Mouse (Mus musculus): ENCODE results near the gene Odc1. TPM values are rescaled to one million over a fixed set of nuclear protein-coding genes. Genes with fewer than 3 reads are reported as not detected.

The Odc1 gene
- total RNA-seq (2017) = 385 and 563 TPM in 2 replicates

DNA sequence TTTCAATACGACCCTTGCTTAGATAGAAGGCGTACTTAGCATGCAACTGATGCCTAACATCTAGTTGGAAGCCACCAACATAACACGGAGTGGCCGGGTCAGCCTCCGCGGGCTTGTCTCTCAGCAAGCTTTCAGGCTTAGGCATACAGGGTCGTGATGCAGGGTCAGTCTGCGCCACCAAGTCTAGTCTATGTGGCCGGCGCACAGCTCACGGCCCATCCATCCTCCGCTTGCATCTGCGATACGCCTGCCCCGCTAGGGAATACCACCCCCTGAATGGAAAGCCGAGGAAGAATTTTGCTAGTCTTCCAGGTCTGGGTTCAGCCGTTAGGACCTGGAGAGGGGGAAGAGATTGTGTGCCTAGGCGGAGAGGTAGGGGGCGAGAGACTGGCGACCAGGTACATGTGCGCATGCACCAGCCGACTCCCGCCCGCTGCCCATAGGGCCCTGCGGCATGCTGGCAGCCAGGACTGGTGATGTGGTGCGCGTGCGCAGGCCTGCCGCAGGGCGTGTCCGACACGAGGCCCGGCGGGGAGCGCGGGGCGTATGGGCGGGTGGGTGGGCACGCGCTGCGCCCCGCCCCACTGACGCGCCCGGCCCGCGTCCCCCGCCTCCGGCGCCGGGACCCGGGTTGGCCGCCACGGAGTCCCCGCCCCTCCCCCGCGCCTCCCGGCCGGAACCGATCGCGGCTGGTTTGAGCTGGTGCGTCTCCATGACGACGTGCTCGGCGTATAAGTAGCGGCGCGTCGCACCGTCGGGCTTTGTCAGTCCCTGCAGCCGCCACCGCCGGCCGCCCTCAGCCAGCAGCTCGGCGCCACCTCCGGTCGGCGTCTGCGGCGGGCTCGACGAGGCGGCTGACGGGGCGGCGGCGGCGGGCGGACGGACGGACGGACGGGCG, at the start of gene Odc1:
Gene Odc1, plus strand, starts transcription at position 586 of the 898 bp plus-strand sequence.
- peak; percentile 84 to 85 for ATAC-seq (replicated peaks in 1 of 2; ENCODE audit: insufficient read depth in 1 of 2, low FRiP score in 2 of 2, low TSS enrichment in 1 of 2, low read depth in 1 of 2, poor library complexity in 2 of 2, severe bottlenecking in 2 of 2)

GRCm38 (mm10) chr12:17494809-17495208, 49.8 kb upstream of the Odc1 start:
- peak; percentile 80 to 89 for ATAC-seq (replicated peaks in 1 of 2; ENCODE audit: insufficient read depth in 1 of 2, low FRiP score in 2 of 2, low TSS enrichment in 1 of 2, low read depth in 1 of 2, poor library complexity in 2 of 2, severe bottlenecking in 2 of 2)

- ATAC-seq (replicated peaks in 1 of 2; ENCODE audit: insufficient read depth in 1 of 2, low FRiP score in 2 of 2, low TSS enrichment in 1 of 2, low read depth in 1 of 2, poor library complexity in 2 of 2, severe bottlenecking in 2 of 2) = peak in 1 of 2 experiments; percentile 54; a peak in 2 of 4 replicates
Observed at GRCm38 (mm10) chr12:17495858-17496451, 48.6 kb upstream of the Odc1 start.

DNA sequence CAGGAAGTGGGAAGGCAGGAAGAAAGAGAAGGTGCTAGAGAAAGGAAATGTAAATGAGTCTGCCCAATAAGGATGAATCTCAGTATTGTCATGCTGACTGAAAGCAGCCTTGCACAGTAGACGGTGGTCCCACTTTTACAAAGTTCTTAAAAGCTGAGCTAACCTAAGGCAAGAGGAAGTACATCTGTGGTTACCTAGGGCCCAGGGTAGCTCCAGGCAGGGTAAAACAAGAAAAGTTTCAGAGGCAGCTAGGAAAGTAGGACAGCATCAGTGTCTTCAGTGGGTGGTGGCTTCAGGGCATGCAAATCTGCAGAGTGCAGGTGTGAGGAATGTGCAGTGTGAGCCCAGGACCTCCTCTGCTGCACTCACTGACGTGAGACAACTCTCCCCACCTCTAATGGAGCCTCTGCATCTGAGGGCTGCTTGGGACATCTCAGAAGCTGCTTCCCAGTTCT, 38.9 kb upstream of the Odc1 start:
- ATAC-seq (replicated peaks in 1 of 2; ENCODE audit: insufficient read depth in 1 of 2, low FRiP score in 2 of 2, low TSS enrichment in 1 of 2, low read depth in 1 of 2, poor library complexity in 2 of 2, severe bottlenecking in 2 of 2) = peak; percentile 33 to 63; a peak in 2 of 4 replicates

GRCm38 (mm10) chr12:17506117-17506993, 38.2 kb upstream of the Odc1 start:
- ATAC-seq (replicated peaks in 1 of 2; ENCODE audit: insufficient read depth in 1 of 2, low FRiP score in 2 of 2, low TSS enrichment in 1 of 2, low read depth in 1 of 2, poor library complexity in 2 of 2, severe bottlenecking in 2 of 2) = peak; percentile 22 to 32; a peak in 3 of 4 replicates

DNA sequence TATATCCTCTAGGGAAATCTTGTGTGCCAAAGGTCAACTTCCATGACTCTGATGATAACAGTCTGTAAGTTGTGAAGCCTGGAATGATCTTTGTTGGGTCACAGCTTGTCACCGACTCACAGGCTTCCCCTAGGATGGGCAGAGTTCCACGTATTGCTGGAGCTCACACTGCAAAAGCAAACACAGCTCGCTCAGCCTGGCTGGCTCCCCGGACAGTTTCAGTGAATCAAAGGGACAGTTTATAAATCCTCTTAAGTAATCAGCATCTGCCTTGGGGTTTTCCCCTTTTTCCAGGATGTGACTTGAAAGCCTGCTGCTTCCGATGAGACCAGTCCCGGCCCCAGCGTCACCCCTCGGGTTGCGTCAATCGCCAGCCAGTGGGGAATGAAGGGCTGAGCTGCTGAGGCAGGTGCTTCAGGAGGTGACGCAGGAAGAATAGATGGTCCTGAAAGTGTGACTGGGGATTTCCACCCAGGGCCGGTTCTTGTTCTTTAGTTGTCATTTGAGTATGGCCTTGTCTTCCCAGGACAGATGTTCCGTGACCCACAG, 37.5 kb upstream of the Odc1 start:
- ATAC-seq (replicated peaks in 1 of 2; ENCODE audit: insufficient read depth in 1 of 2, low FRiP score in 2 of 2, low TSS enrichment in 1 of 2, low read depth in 1 of 2, poor library complexity in 2 of 2, severe bottlenecking in 2 of 2) = peak; percentile 71 to 85

GRCm38 (mm10) chr12:17509310-17509709, 35.3 kb upstream of the Odc1 start:
- ATAC-seq (replicated peaks in 1 of 2; ENCODE audit: insufficient read depth in 1 of 2, low FRiP score in 2 of 2, low TSS enrichment in 1 of 2, low read depth in 1 of 2, poor library complexity in 2 of 2, severe bottlenecking in 2 of 2) = no peak

GRCm38 (mm10) chr12:17510158-17510557, 34.4 kb upstream of the Odc1 start:
- peak in 1 of 2 experiments; percentile 18; a peak in 1 of 4 replicates for ATAC-seq (replicated peaks in 1 of 2; ENCODE audit: insufficient read depth in 1 of 2, low FRiP score in 2 of 2, low TSS enrichment in 1 of 2, low read depth in 1 of 2, poor library complexity in 2 of 2, severe bottlenecking in 2 of 2)

GRCm38 (mm10) chr12:17511019-17511418, 33.6 kb upstream of the Odc1 start:
- ATAC-seq (replicated peaks in 1 of 2; ENCODE audit: insufficient read depth in 1 of 2, low FRiP score in 2 of 2, low TSS enrichment in 1 of 2, low read depth in 1 of 2, poor library complexity in 2 of 2, severe bottlenecking in 2 of 2) = no peak

- no peak for ATAC-seq (replicated peaks in 1 of 2; ENCODE audit: insufficient read depth in 1 of 2, low FRiP score in 2 of 2, low TSS enrichment in 1 of 2, low read depth in 1 of 2, poor library complexity in 2 of 2, severe bottlenecking in 2 of 2)
Observed at GRCm38 (mm10) chr12:17529180-17529579, 15.4 kb upstream of the Odc1 start.

- ATAC-seq (replicated peaks in 1 of 2; ENCODE audit: insufficient read depth in 1 of 2, low FRiP score in 2 of 2, low TSS enrichment in 1 of 2, low read depth in 1 of 2, poor library complexity in 2 of 2, severe bottlenecking in 2 of 2) = peak; percentile 35 to 39; a peak in 3 of 4 replicates
Observed at GRCm38 (mm10) chr12:17529726-17530125, 14.9 kb upstream of the Odc1 start.

- ATAC-seq (replicated peaks in 1 of 2; ENCODE audit: insufficient read depth in 1 of 2, low FRiP score in 2 of 2, low TSS enrichment in 1 of 2, low read depth in 1 of 2, poor library complexity in 2 of 2, severe bottlenecking in 2 of 2) = peak in 1 of 2 experiments; percentile 46; a peak in 2 of 4 replicates
Observed at GRCm38 (mm10) chr12:17530825-17531224, 13.8 kb upstream of the Odc1 start.

DNA sequence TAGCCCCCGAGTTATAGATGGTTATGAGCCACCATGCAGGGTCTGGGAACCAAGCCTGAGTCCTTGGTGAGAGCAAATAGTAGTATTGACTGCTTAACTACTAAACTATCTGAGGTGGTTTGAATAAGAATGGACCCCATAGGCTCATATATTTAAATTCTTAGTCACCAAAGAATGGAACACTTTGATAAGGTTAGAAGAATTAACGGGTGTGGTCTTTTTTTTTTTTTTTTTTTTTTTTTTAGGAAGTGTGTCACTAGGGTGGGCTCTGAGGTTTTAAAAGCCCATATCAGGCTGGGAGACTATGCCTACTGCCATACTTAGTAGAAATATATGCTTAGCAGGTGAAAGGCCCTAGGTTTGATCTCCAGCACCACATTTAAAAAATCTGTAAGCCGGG, 8.4 kb upstream of the Odc1 start:
- ATAC-seq (replicated peaks in 1 of 2; ENCODE audit: insufficient read depth in 1 of 2, low FRiP score in 2 of 2, low TSS enrichment in 1 of 2, low read depth in 1 of 2, poor library complexity in 2 of 2, severe bottlenecking in 2 of 2) = no peak

DNA sequence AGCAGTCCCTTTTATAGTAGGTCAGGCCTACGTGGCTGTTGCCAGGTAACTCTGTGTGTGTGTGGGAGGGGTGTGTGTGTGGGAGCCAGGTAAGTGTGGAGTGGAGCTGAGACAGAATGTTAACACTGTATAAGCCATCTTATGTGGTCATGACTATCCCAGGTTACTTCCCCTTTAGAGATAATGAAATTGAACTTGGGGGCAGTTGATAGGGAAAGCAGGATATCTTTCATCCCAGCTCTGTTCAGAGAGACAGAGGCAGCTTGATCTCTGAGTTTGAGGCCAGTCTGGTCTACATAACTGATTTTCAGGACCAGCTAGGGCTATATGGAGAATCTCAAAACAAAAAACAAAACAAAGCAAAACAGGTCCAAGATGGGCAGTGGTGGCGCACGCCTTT, 7.4 kb upstream of the Odc1 start:
- no peak for ATAC-seq (replicated peaks in 1 of 2; ENCODE audit: insufficient read depth in 1 of 2, low FRiP score in 2 of 2, low TSS enrichment in 1 of 2, low read depth in 1 of 2, poor library complexity in 2 of 2, severe bottlenecking in 2 of 2)

DNA sequence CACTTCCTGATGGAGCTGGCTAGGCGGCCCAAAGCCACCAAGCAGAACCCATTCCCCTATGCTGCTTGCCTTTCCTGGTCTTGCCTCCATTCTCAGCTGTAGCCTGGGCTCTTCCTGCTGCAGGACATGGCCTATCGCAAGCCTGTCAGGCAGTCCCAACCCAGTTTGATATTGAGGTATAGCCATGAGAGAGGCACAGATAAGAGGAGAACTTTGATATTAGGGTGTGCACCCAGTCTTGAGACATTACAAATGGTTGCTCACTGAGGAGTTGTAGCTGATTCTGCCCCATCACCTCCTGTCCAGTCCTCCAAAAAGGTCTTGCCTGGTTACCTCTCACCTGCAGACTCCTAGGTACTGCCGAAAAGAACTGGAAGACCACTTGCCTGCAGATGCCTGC, 6.5 kb upstream of the Odc1 start:
- peak; percentile 48 to 58; a peak in 1 of 4 replicates for ATAC-seq (replicated peaks in 1 of 2; ENCODE audit: insufficient read depth in 1 of 2, low FRiP score in 2 of 2, low TSS enrichment in 1 of 2, low read depth in 1 of 2, poor library complexity in 2 of 2, severe bottlenecking in 2 of 2)

DNA sequence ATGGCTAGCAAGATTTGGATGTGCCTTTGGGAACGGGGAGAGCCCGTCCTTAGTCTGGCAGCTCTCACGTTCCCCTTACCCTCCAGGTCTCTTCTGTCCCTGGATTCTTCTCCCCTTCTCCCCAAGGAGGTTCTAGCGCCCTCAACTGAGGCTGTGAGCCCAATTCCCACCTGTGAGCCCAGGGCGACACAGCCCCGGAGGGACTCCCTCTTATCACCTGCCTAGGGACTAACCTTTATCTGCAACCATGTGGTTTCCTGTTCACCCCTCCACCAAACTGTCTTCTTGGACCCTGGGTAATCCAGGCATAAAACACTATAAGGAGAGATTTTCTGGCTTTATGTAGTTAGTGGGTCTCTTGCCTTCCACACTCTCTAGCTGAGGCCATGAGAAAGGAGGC, 5.6 kb upstream of the Odc1 start:
- ATAC-seq (replicated peaks in 1 of 2; ENCODE audit: insufficient read depth in 1 of 2, low FRiP score in 2 of 2, low TSS enrichment in 1 of 2, low read depth in 1 of 2, poor library complexity in 2 of 2, severe bottlenecking in 2 of 2) = no peak; a peak in 1 of 4 replicates

DNA sequence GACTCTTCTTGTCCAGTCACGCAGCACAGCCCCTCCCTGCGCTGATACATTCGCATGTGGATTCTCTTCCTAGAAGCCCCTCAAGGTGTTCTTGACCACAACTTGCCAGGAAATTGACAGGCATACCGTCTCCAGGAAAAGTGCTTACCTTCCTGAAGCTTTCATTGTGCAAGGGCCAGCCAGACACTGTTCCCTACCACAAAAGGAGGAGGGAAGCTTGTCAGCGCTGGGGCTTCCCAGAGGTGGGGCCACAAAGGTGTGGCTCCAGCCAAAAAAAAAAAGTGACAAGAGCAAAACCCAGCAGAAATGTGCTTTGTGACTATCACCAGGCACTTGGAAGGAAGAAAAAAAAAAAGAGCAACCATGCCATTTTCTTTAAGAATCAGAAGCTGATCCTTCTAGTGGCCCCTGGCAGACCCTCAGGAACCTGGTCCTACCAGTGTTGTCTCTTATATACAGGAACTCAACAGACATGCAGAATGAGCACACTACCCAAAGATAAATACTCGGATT, 4.5 kb upstream of the Odc1 start:
- no peak for ATAC-seq (replicated peaks in 1 of 2; ENCODE audit: insufficient read depth in 1 of 2, low FRiP score in 2 of 2, low TSS enrichment in 1 of 2, low read depth in 1 of 2, poor library complexity in 2 of 2, severe bottlenecking in 2 of 2)

Measured in hematopoietic stem cell, adult 5-6 weeks (primary cell).